In the genomic region with DNA sequence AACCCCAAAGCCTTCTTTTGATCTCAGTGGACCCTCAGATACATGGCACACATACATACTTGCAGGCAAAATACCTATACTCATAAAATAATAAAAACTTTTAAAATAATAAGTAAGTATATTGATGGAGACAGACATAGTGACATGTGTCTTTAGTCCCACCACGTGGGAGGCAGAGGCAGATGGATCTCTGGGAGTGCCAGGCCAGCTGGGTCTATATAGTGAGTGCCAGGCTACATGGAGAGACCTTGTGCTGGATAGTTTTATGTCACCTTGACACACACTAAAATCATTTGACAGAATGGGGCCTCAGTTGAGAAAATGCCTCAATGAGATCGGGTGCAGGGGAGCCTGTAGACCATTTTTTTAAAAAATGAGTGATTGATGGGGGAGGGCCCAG, we compare ENCODE assay signal across 13 mouse cellular contexts.
"Had no signal": no experiment of that assay in that cellular context is flagged by ENCODE, and none has a peak within 500 bp of the region (broad histone marks: within the 10 kb centered on the region; RNA-seq: fewer than 3 reads in every experiment).

No protein-coding gene starts in this region.

- ATAC-seq: midbrain, embryonic 16.5 days had no signal

- DNase-seq: lung, embryonic 14.5 days; lung, postnatal 10 days; lung, postnatal 4 days; midbrain, embryonic 14.5 days; retina, postnatal 1 day; right cerebral cortex, adult 18-20 months; right cerebral cortex, postnatal 25 days; right cerebral cortex, postnatal 4 days; spleen, adult 18-20 months; thymus, adult 18-20 months; thymus, postnatal 14 days; thymus, postnatal 36 days had no signal
